Mouse (Mus musculus) CD4-positive, CD25-positive, alpha-beta regulatory T cell, adult 2 months (primary cell): ENCODE data around the gene Fscn3.

ENCODE experiments used
- DNase-seq: peaks from one replicate; pipeline ENCODE4 v3.0.0-alpha.2; 2012; ENCODE audit warnings: low read depth, low spot score

Gene Fscn3

GRCm38 (mm10) chr6:28425019-28425418, 2.6 kb upstream of the Fscn3 start:
- DNase-seq, result no peak

DNA sequence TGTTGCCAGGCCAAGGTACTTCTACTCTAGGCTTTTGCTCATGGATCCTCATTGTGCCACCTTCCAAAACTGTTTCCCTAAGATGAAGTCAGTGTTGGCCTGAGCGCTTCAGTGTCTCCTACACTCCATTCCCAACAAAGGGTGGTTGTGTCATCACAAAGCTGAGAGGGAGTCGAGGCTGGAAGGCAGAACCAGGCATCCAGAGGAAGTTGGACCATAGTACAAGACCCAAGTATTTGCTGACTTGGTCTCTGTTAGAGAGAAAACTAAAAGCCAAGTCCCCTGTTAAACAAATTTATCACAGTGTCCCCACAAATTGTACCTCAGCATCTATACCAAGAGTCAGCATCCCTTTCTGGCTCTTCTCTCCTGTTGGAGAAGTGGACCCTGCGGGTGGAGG, 701 bp downstream of the Fscn3 start, which contains the start of gene Gcc1:
Gene Gcc1, minus strand, starts transcription at position 101 of the 400 bp plus-strand sequence.
- DNase-seq, result no peak

DNA sequence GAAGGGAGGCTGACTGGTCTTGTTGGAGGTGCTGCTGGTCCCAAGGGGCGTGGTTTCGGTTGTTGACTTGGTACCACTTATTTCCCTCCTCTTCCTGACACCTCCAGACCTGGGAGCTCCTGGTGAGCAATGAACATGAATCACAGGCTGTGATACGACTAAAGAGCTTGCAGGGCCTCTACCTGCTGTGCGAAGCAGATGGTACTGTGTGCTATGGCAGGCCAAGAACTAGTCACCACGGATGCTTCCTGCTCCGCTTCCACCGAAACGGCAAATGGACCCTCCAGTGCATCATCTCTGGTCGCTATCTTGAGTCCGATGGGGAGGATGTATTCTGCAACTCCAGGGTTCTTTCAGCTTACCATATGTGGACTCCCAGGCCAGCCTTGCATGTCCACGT, 2.3 kb downstream of the Fscn3 start:
- DNase-seq, result no peak

GRCm38 (mm10) chr6:28430795-28431537, 3.4 kb downstream of the Fscn3 start:
- no peak for DNase-seq

DNA sequence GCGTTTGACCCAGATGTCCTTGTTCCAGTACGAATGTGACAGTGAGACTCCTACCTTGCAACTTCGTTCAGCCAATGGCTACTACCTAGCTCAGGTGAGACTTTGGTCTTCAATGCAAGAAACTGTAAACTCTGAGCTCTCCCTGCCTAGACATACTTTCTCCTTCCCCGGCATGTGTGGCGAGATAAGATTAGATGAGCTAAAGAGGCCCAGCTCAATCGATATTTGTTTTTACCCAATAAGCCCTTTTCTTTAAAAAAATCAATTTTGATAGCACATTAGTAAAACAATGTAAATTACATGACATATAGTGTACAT, 3.9 kb downstream of the Fscn3 start:
- no peak for DNase-seq

- DNase-seq, result no peak
Measured at GRCm38 (mm10) chr6:28447937-28448336, 20.3 kb downstream of the Fscn3 start.

- DNase-seq, result no peak
Measured at GRCm38 (mm10) chr6:28449253-28449652, 21.7 kb downstream of the Fscn3 start, which contains the start of gene Pax4. Gene Pax4, minus strand, starts transcription at chr6:28449353.

DNA sequence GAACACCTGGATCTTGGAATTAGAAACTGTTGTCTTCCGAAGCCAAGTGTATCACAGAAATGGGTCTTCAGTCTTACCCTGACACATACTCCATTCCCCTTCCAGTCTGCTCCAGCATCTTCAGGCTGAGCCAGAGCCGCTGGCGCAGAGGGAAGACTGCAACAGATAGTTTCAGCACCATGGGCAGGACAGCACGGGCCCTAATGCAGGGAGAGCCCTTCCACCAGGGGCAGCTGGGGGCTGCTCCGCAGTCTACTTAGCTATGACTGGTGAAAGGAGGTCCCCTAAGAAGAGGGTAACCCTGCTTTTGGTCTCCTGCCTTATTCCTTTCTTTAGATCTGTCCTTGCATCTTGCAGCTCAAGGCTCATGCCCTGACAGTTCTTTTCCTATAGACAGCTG, 22.9 kb downstream of the Fscn3 start:
- DNase-seq, result no peak

DNA sequence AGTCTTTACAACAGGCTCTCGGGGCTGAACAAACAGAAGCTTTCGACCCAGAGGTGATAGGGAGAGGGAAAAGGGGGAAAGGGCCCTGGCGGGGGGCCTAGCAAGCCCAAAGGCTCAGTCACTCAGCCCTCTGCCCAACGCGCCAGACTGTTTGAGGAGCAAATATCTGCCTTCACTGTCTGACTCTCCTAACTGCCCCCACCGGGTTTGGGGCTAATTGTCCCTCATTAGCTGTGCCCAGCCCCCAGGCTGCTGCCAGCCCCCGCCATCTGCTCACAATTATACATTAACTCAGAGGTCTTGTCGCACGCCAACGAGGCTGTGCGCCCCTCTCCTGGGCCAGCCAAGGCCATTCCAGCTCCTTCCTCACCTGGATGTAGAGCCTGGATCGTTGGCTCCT, 23.4 kb downstream of the Fscn3 start:
- DNase-seq, result no peak

- no peak for DNase-seq
Measured at GRCm38 (mm10) chr6:28459221-28459668, 31.7 kb downstream of the Fscn3 start.

- DNase-seq, result peak; percentile 70
Measured at GRCm38 (mm10) chr6:28460534-28460933, 32.9 kb downstream of the Fscn3 start.

DNA sequence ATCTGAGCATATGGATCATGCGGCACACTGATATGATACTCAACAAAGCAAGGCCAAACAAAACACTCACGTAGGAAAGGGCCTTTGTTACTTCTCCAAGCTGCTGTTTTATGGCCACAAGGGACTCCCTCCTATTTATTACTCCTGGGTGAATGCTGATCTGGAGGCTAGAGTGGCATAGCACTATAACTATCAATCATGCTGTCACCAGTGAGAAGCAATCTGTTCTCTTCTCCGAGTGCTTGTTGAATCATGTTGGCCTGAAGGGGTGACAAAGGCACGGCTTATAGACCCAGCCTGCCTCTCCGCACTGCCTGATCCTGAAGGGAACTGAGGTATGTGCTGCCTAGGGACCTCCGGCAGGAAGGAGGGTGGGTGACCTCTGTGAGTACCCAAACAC, 37.0 kb downstream of the Fscn3 start:
- DNase-seq, result no peak

- DNase-seq, result no peak
Measured at GRCm38 (mm10) chr6:28470017-28470602, 42.5 kb downstream of the Fscn3 start.

DNA sequence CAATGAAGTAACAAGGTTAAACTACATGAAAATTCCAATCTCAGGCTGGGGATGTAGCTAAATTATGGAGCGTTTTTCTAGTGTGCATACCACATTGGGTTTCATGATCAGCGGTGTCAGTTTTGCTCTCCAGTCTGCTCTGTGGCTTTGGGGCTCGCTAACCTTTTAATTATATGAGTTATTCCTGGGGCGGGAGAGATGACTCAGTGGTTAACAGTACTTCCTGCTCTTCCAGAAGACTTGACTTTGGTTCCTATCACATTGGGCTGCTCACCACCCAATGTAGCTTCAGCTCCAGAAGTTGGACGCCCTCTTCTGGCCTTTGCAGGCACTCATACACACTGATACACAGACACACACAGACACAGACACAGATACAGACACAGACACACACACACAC, 43.0 kb downstream of the Fscn3 start:
- no peak for DNase-seq

- no peak for DNase-seq
Measured at GRCm38 (mm10) chr6:28471284-28472035, 43.9 kb downstream of the Fscn3 start.

- DNase-seq, result no peak
Measured at GRCm38 (mm10) chr6:28474211-28474610, 46.6 kb downstream of the Fscn3 start.

DNA sequence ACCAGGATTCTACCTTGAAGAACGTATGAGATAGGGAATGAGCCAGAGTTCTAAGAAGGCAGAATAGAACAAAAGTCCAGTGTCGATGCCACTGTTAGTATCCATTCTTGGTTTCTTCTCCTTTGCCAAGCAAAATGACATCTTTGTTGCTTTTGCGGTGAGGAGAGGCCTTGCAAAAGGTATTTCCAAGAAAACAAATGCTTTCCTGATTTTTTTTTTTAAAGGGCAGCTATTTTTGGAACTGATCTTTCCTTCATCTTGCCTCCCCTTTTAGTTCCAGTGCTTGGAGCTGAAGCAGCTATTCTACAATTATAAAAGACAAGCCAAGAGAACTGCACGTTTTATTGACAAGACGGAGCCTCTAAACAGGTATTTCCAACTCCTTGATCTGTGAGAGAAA, 47.2 kb downstream of the Fscn3 start, which contains the start of gene Snd1:
Gene Snd1, plus strand, starts transcription at position 301 of the 400 bp plus-strand sequence.
- DNase-seq, result no peak

GRCm38 (mm10) chr6:28479865-28480751, 52.5 kb downstream of the Fscn3 start:
- peak; percentile 99 for DNase-seq

GRCm38 (mm10) chr6:28480752-28481492, 53.3 kb downstream of the Fscn3 start:
- no peak for DNase-seq

DNA sequence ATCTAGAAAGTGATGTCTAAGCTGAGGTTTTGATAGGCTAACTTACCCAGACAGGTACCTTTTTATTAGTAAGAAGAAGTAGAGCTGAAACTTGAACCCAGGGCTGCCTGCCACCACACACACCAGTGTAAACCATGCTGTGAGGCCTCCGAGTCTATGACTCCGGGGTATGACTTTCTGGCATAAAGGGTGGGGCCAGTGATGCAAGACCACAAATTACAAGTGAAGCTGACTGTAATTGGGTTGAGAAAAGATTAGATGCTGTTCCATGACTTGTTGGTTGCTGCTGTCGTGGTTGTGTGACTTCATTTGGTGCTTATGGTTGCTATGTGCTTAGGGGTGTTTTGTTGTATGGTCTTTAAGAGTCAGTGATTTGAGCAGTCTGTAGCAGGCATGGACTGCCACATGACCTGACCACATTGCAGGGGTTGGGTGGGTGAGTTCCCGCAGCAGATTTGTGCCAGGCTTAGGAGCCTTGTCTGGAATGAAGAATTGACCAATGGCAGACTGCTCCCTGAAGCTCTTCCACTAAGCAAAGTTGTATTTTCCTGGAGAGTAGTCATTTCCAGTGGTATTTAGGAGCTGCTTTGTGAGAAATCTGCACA, 55.2 kb downstream of the Fscn3 start:
- no peak for DNase-seq
